Mouse (Mus musculus) liver, embryonic 14.5 days (tissue): ENCODE measurements around the gene Ak2.

ENCODE experiments used
- CTCF ChIP-seq: IDR thresholded peaks from 2 replicates; pipeline ENCODE4 v1.5.1; 2016; ENCODE audit warnings: antibody characterized with exemption, low read depth, control low read depth
- EP300 ChIP-seq: IDR thresholded peaks from 2 replicates; pipeline ENCODE4 v1.6.1; 2016; ENCODE audit warnings: antibody characterized with exemption, low read depth

DNA sequence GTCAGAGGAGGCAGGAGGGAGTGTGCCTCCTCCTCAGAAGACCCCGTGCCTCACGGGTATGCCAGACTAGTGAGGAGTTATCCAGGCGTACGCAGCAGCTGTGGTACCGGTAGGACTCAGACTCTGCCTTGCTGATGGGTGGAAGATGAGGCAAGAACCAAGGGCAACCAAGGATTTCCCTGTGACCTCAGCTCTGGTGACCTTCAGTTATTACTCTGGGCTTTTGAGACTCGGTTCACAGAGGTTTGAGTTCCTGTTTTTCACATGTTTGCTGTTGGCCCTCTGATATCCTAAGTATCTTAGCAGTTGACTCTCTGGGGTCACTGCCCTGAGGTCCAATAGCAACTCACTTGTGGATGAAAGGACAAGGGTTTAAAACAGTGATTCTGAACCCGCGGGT lies 12.0 kb downstream of the Ak2 start:
- TF ChIP-seq CTCF (no peak), EP300 (no peak)
